Mouse (Mus musculus) ES-Bruce4 (cell line): ENCODE results near the gene Tjp2. TPM values are rescaled to one million over a fixed set of nuclear protein-coding genes. Genes with fewer than 3 reads are reported as not detected.

Source experiments
- H3K27ac ChIP-seq: 2 replicates; pipeline ENCODE4 v1.5.1; 2012; ENCODE audit warnings: low read length, inconsistent platforms; ENCODE audit not compliant: insufficient read depth
- H3K27me3 ChIP-seq: 2 replicates; pipeline ENCODE4 v1.6.1; 2012; ENCODE audit warnings: mild to moderate bottlenecking, low read length, inconsistent platforms; ENCODE audit not compliant: control insufficient read depth, poor library complexity, insufficient read depth, severe bottlenecking
- H3K36me3 ChIP-seq: 2 replicates; pipeline ENCODE4 v1.6.1; 2012; ENCODE audit warnings: inconsistent platforms, mild to moderate bottlenecking, low read length, moderate library complexity; ENCODE audit not compliant: control insufficient read depth, poor library complexity, insufficient read depth, severe bottlenecking
- H3K4me1 ChIP-seq: one replicate; pipeline ENCODE4 v1.8.1; 2011; ENCODE audit warnings: low read length; ENCODE audit not compliant: control insufficient read depth, insufficient read depth
- H3K4me3 ChIP-seq: 2 replicates; pipeline ENCODE4 v1.5.1; 2011; ENCODE audit warnings: low read depth, mild to moderate bottlenecking, low read length
- H3K9ac ChIP-seq: 2 replicates; pipeline ENCODE4 v1.6.1; 2012; ENCODE audit warnings: low read depth, mild to moderate bottlenecking, inconsistent platforms; ENCODE audit not compliant: poor library complexity, severe bottlenecking
- H3K9me3 ChIP-seq: replicated peaks from 2 replicates; pipeline ENCODE4 v1.6.1; 2012; ENCODE audit warnings: mild to moderate bottlenecking, low read length, inconsistent platforms; ENCODE audit not compliant: control insufficient read depth, poor library complexity, insufficient read depth, severe bottlenecking
- CTCF ChIP-seq: IDR thresholded peaks from one replicate; pipeline ENCODE4 v1.8.1; 2011; ENCODE audit warnings: low read depth, low read length
- EP300 ChIP-seq: IDR thresholded peaks from 2 replicates; pipeline ENCODE4 v1.6.1; 2011; ENCODE audit warnings: low read depth, low read length; ENCODE audit not compliant: insufficient read depth
- POLR2A ChIP-seq: IDR thresholded peaks from one replicate; pipeline ENCODE4 v1.8.1; 2011; ENCODE audit warnings: low read length; ENCODE audit not compliant: insufficient read depth
- polyA plus RNA-seq: library from polyadenylated mRNA; stranded (reverse); fragments of >200 nt; gene quantifications from 2 replicates; pipeline ENCODE4 v1.2.4, GENCODE M21; 2011; ENCODE audit warnings: low read depth; ENCODE audit not compliant: missing spikeins, insufficient read depth, insufficient read length

Gene Tjp2
- polyA plus RNA-seq, 1 experiment = 114 TPM

- H3K4me1 ChIP-seq = peaks cover 4% of the 10 kb centered on the region
- no peak overlapping the region for H3K27ac ChIP-seq
- H3K9ac ChIP-seq = no peak overlapping the region
- no peak for TF ChIP-seq POLR2A
- no peak for TF ChIP-seq CTCF
- no peak for TF ChIP-seq EP300
- H3K9me3 ChIP-seq = no peaks in the 10 kb centered on the region
- no peaks in the 10 kb centered on the region for H3K36me3 ChIP-seq
- H3K27me3 ChIP-seq = no peaks in the 10 kb centered on the region
- H3K4me3 ChIP-seq = no peak overlapping the region
Observed at GRCm38 (mm10) chr19:24266046-24266830, 41.4 kb upstream of the Tjp2 start.

- H3K9me3 ChIP-seq = no peaks in the 10 kb centered on the region
- no peaks in the 10 kb centered on the region for H3K36me3 ChIP-seq
- no peaks in the 10 kb centered on the region for H3K27me3 ChIP-seq
- no peak overlapping the region for H3K27ac ChIP-seq
- TF ChIP-seq POLR2A = no peak
- TF ChIP-seq EP300 = 0 out of 2 replicates have a peak, but pooled peaks have one; percentile 41
- peak; percentile 70 for TF ChIP-seq CTCF
- peaks cover 3% of the 10 kb centered on the region for H3K4me1 ChIP-seq
- no peak overlapping the region for H3K4me3 ChIP-seq
- no peak overlapping the region for H3K9ac ChIP-seq
Observed at GRCm38 (mm10) chr19:24264991-24265390, 40.2 kb upstream of the Tjp2 start.

- TF ChIP-seq POLR2A = no peak
- TF ChIP-seq CTCF = no peak
- TF ChIP-seq EP300 = no peak
Observed at GRCm38 (mm10) chr19:24262736-24263135, 37.9 kb upstream of the Tjp2 start.

GRCm38 (mm10) chr19:24259390-24260351 lies 34.8 kb upstream of the Tjp2 start:
- Histone ChIP-seq H3K4me1 (no peaks in the 10 kb centered on the region), H3K9ac (no peak overlapping the region), H3K4me3 (no peak overlapping the region), H3K27me3 (no peaks in the 10 kb centered on the region), H3K9me3 (no peaks in the 10 kb centered on the region), H3K36me3 (no peaks in the 10 kb centered on the region), H3K27ac (peak overlapping the region; percentile 8; the same call in 1 of the 2 replicates)
- no peak for TF ChIP-seq CTCF
- no peak for TF ChIP-seq EP300
- no peak for TF ChIP-seq POLR2A

More at GRCm38 (mm10) chr19:24262736-24263135, 37.9 kb upstream of the Tjp2 start:
- Histone ChIP-seq H3K27me3 (no peaks in the 10 kb centered on the region), H3K27ac (no peak overlapping the region), H3K9ac (no peak overlapping the region), H3K9me3 (no peaks in the 10 kb centered on the region), H3K36me3 (no peaks in the 10 kb centered on the region), H3K4me3 (no peak overlapping the region), H3K4me1 (no peaks in the 10 kb centered on the region)

- TF ChIP-seq POLR2A (no peak), EP300 (no peak), CTCF (no peak)
- Histone ChIP-seq H3K9me3 (no peaks in the 10 kb centered on the region), H3K36me3 (no peaks in the 10 kb centered on the region), H3K27ac (no peak overlapping the region), H3K9ac (no peak overlapping the region), H3K27me3 (no peaks in the 10 kb centered on the region), H3K4me1 (peaks cover 2% of the 10 kb centered on the region), H3K4me3 (no peak overlapping the region)
Observed at GRCm38 (mm10) chr19:24258368-24258767, 33.5 kb upstream of the Tjp2 start.

GRCm38 (mm10) chr19:24257962-24258361 lies 33.1 kb upstream of the Tjp2 start:
- Histone ChIP-seq H3K27me3 (no peaks in the 10 kb centered on the region), H3K9ac (no peak overlapping the region), H3K9me3 (no peaks in the 10 kb centered on the region), H3K27ac (no peak overlapping the region), H3K36me3 (no peaks in the 10 kb centered on the region), H3K4me3 (no peak overlapping the region), H3K4me1 (peaks cover 4% of the 10 kb centered on the region)
- TF ChIP-seq CTCF (no peak), EP300 (no peak), POLR2A (no peak)
